Mouse (Mus musculus) embryonic facial prominence, embryonic 15.5 days (tissue): ENCODE results near the gene Ilk. TPM values are rescaled to one million over a fixed set of nuclear protein-coding genes. Genes with fewer than 3 reads are reported as not detected.

Source experiments
- ATAC-seq: fragments of 200-750 bp; cut with Nextera tagmentation; 2 replicates; pipeline ENCODE4 v1.8.0; 2017; ENCODE audit warnings: low read depth, moderate TSS enrichment; ENCODE audit not compliant: insufficient number of reproducible peaks, low FRiP score, low TSS enrichment
- H3K27ac ChIP-seq: fragments of 300-500 bp; sonication (generic); replicated peaks from 2 replicates; pipeline ENCODE4 v1.5.1; 2015; ENCODE audit warnings: mild to moderate bottlenecking, inconsistent platforms
- H3K27me3 ChIP-seq: fragments of 300-500 bp; sonication (generic); 2 replicates; pipeline ENCODE4 v1.6.1; 2015; ENCODE audit warnings: inconsistent platforms
- H3K36me3 ChIP-seq: fragments of 300-500 bp; sonication (generic); 2 replicates; pipeline ENCODE4 v1.6.1; 2015; ENCODE audit warnings: mild to moderate bottlenecking, inconsistent platforms
- H3K4me1 ChIP-seq: fragments of 300-500 bp; sonication (generic); 2 replicates; pipeline ENCODE4 v1.6.1; 2015; ENCODE audit warnings: inconsistent platforms
- H3K4me2 ChIP-seq: fragments of 300-500 bp; sonication (generic); replicated peaks from 2 replicates; pipeline ENCODE4 v1.6.1; 2015; ENCODE audit warnings: mild to moderate bottlenecking, inconsistent platforms
- H3K4me3 ChIP-seq: fragments of 300-500 bp; sonication (generic); replicated peaks from 2 replicates; pipeline ENCODE4 v1.5.1; 2015; ENCODE audit warnings: mild to moderate bottlenecking, inconsistent platforms
- H3K9ac ChIP-seq: fragments of 300-500 bp; sonication (generic); 2 replicates; pipeline ENCODE4 v1.6.1; 2015; ENCODE audit warnings: inconsistent platforms
- H3K9me3 ChIP-seq: fragments of 300-500 bp; sonication (generic); replicated peaks from 2 replicates; pipeline ENCODE4 v1.6.1; 2016; ENCODE audit warnings: inconsistent platforms
- WGBS: fragments of 180-500 bp; shearing (Covaris S2); methylation state at CpG from one replicate; pipeline ENCODE4 v1.1.7; 2015; 5-methylcytosine and 5-hydroxymethylcytosine counted together
- polyA plus RNA-seq: library from polyadenylated mRNA; unstranded; fragments of >200 nt; fragmentation: Nextera tagmentation; extraction: Ambion mirVana; gene quantifications from 2 replicates; pipeline ENCODE4 v1.2.1, GENCODE M21; 2015

Ilk gene
- polyA plus RNA-seq, 1 experiment from 2014 or later, result 357 TPM

DNA sequence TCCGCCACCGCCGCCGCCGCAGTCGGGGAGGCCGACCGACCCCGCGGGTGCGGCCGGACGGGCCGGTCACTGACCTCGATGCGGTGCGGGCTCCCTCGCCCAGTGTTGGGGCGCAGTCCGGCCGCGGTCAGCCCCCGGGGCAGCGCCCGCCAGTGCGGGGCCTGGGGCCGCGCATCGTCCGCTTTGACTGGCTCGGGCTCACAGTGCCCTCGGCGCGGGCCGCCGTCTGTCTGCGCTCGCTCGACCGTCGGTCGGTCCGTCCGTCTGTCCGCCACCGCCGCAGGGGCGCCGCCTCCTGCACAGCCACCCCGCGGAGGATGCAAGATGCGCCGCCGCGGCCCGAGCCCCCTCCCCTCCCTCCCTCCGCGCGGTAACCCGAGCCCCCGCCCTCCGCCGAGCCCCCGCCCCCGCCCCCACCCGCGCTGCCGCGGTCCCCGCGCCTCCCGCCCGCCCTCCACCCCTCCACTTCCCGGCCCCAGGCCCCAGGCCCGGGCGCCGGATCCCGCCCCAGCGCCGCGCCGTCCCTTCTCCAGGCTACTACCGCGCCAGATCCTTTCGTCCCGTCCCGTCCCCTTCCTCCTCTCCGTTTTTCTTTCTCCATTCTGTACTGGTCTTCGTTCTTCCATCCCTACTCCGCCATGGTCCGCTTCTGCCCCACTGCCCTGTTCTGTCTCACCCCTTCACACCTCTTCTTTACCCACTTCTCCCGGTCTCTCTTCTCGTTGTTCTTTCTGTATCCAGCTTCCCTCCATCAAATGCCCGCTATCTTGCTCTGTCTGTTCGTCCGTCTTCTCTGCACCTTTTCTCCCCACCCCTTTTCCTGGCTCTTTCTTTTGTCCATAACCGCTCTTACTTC, 51.1 kb downstream of the Ilk start, which contains the start of gene Dchs1:
TSS of gene Dchs1 (minus strand) at position 370 of the 856 bp plus-strand sequence.
- WGBS, result under 1% methylated on average over 69 of the region's 97 CpGs
- Histone ChIP-seq H3K9ac (peak within 1 kb of the TSS; percentile 82), H3K4me2 (peak within 1 kb of the TSS; percentile 55), H3K9me3 (no peaks in the 10 kb centered on the region), H3K4me3 (peak within 1 kb of the TSS; percentile 68), H3K27me3 (no peaks in the 10 kb centered on the region), H3K36me3 (no peaks in the 10 kb centered on the region), H3K4me1 (peaks cover 36% of the 10 kb centered on the region), H3K27ac (peak within 1 kb of the TSS; percentile 89)
- ATAC-seq, result peak; percentile 80

DNA sequence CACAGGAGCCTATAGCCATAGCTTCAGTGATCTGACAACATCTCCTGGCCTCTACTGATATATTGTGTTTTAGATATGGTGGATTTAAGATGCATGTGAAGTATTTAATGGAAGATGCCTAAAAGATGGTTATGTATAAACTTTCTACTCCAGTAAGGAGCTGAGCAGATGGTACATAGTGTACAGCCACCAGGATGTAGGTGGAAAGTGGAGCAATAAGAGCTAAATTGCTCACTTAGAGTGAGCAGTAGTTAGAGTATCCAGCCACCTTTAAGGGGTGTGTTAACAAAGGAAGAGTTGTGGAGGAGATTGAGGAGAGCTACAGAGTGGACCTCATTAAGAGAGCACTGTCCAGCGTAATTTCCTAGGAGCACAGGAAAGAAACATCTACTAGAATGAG, 54.8 kb downstream of the Ilk start:
- 77% methylated on average over 1 of the region's 1 CpGs for WGBS
- Histone ChIP-seq H3K27me3 (no peaks in the 10 kb centered on the region), H3K4me3 (no peak overlapping the region), H3K9ac (no peak overlapping the region), H3K9me3 (no peaks in the 10 kb centered on the region), H3K4me2 (no peak overlapping the region), H3K27ac (no peak overlapping the region), H3K36me3 (no peaks in the 10 kb centered on the region), H3K4me1 (peaks cover 10% of the 10 kb centered on the region)
- no peak for ATAC-seq

Other genes with a start within 250 kb of the Ilk start
- 54.6 and 58.9 TPM in 2 replicates for gene Smpd1, start 182.2 kb upstream of the Ilk start, polyA plus RNA-seq
- gene Apbb1, start 154.9 kb upstream of the Ilk start, polyA plus RNA-seq, result 53.1 and 63.4 TPM in 2 replicates
- gene Hpx, start 136.5 kb upstream of the Ilk start, polyA plus RNA-seq, result 0.32 and 0.33 TPM in 2 replicates
- 45.2 and 48.1 TPM in 2 replicates for gene Trim3, start 103.0 kb upstream of the Ilk start, polyA plus RNA-seq
- gene Timm10b, start 96.5 kb upstream of the Ilk start, polyA plus RNA-seq, result 204 and 209 TPM in 2 replicates
- gene Arfip2, start 96.2 kb upstream of the Ilk start, polyA plus RNA-seq, result 96.7 and 97.7 TPM in 2 replicates
- 30.0 and 33.1 TPM in 2 replicates for gene Gm45799, start 96.0 kb upstream of the Ilk start, polyA plus RNA-seq
- gene Dnhd1, start 85.8 kb upstream of the Ilk start, polyA plus RNA-seq, result 1.1 and 2.8 TPM in 2 replicates
- gene Rrp8, start 793 bp downstream of the Ilk start, polyA plus RNA-seq, result 35.4 and 40.9 TPM in 2 replicates
- gene Taf10, start 7.8 kb downstream of the Ilk start, polyA plus RNA-seq, result 128 and 131 TPM in 2 replicates
- 67.0 and 82.0 TPM in 2 replicates for gene Tpp1, start 15.6 kb downstream of the Ilk start, polyA plus RNA-seq
- gene Dchs1, start 51.1 kb downstream of the Ilk start, polyA plus RNA-seq, result 15.5 and 17.7 TPM in 2 replicates
- 345 and 355 TPM in 2 replicates for gene Mrpl17, start 74.5 kb downstream of the Ilk start, polyA plus RNA-seq
- gene Gm4070, start 217.4 kb downstream of the Ilk start, polyA plus RNA-seq, result 1.2 and 1.3 TPM in 2 replicates